Mouse (Mus musculus) hindbrain, embryonic 13.5 days (tissue): ENCODE data around the gene C9orf72. TPM values are rescaled to one million over a fixed set of nuclear protein-coding genes. Genes with fewer than 3 reads are reported as not detected.

Experiments
- ATAC-seq: fragments of 200-750 bp; cut with Nextera tagmentation; 2 replicates; pipeline ENCODE4 v1.8.0; 2017; ENCODE audit warnings: moderate TSS enrichment; ENCODE audit not compliant: low FRiP score
- H3K27ac ChIP-seq: fragments of 300-500 bp; sonication (generic); 2 replicates; pipeline ENCODE4 v1.5.1; 2015; ENCODE audit warnings: inconsistent platforms, mild to moderate bottlenecking, moderate library complexity
- H3K27me3 ChIP-seq: fragments of 300-500 bp; sonication (generic); 2 replicates; pipeline ENCODE4 v1.6.1; 2015; ENCODE audit warnings: mild to moderate bottlenecking, inconsistent platforms
- H3K36me3 ChIP-seq: fragments of 300-500 bp; sonication (generic); 2 replicates; pipeline ENCODE4 v1.6.1; 2015; ENCODE audit warnings: mild to moderate bottlenecking, inconsistent platforms
- H3K4me1 ChIP-seq: fragments of 300-500 bp; sonication (generic); replicated peaks from 2 replicates; pipeline ENCODE4 v1.6.1; 2015; ENCODE audit warnings: inconsistent platforms
- H3K4me2 ChIP-seq: fragments of 300-500 bp; sonication (generic); 2 replicates; pipeline ENCODE4 v1.6.1; 2015; ENCODE audit warnings: inconsistent platforms, mild to moderate bottlenecking, moderate library complexity
- H3K4me3 ChIP-seq: fragments of 300-500 bp; sonication (generic); 2 replicates; pipeline ENCODE4 v1.5.1; 2015; ENCODE audit warnings: mild to moderate bottlenecking, inconsistent platforms
- H3K9ac ChIP-seq: fragments of 300-500 bp; sonication (generic); 2 replicates; pipeline ENCODE4 v1.6.1; 2015; ENCODE audit warnings: mild to moderate bottlenecking, inconsistent platforms
- H3K9me3 ChIP-seq: fragments of 300-500 bp; sonication (generic); 2 replicates; pipeline ENCODE4 v1.6.1; 2016; ENCODE audit warnings: inconsistent platforms
- WGBS: fragments of 180-500 bp; shearing (Covaris S2); methylation state at CpG from one replicate; pipeline ENCODE4 v1.1.7; 2015; 5-methylcytosine and 5-hydroxymethylcytosine counted together
- polyA plus RNA-seq: library from polyadenylated mRNA; unstranded; fragments of >200 nt; fragmentation: Nextera tagmentation; extraction: Ambion mirVana; gene quantifications from 2 replicates; pipeline ENCODE4 v1.2.1, GENCODE M21; 2015

C9orf72 gene
- polyA plus RNA-seq, 1 experiment from 2014 or later = 41.1 TPM

DNA sequence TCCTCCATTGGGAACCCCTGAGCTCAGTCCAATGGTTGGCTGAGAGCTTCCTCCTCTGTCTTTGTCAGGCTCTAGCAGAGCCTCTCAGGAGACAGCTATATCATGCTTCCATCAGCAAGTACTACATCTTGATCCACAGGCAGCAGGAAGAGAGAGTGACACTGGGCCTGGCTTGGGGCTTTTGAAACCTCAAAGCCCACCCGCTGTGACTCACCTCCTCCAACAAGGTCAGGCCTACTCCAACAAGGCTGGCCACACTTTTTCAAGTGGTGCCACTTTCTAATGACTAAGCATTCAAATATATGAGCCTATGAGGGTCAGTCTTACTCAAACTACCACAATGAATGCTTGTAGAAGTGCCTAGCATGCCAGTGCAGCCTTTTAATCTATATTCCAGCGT, 53.5 kb downstream of the C9orf72 start:
- WGBS = 93% methylated on average over 2 of the region's 2 CpGs
- Histone ChIP-seq H3K4me2 (no peak overlapping the region), H3K4me1 (peaks cover 8% of the 10 kb centered on the region; the same call in 1 of the 2 replicates), H3K27me3 (no peaks in the 10 kb centered on the region), H3K27ac (no peak overlapping the region), H3K36me3 (no peaks in the 10 kb centered on the region), H3K4me3 (no peak overlapping the region), H3K9ac (no peak overlapping the region), H3K9me3 (no peaks in the 10 kb centered on the region)
- ATAC-seq = no peak

DNA sequence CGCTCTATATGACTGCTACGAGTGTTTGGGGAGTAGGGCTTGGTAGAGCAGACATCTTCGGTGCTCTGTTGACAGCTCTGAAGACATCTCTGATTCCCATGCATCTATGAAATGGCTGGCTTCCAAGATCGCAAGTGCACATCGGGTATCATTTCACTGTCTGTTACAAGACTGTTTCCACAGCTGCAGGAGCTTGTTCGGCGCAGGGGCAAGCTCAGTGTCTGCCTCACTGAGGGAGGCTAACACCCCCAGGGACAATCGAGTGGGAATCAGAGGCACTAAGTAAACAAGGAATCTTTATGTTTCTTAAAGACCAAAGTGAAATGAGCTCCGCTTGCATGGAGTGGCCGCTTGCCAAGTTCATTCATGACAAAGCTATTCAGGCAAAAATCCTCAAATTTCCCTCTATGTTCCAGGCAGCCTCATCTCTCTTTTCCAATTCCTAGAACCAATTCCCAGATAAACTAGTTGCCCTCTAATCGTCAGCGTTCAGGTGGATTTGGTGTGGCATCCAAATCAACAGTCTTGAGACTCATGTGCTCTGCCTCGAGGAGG, 56.3 kb downstream of the C9orf72 start:
- WGBS = 74% methylated on average over 13 of the region's 13 CpGs
- no peak for ATAC-seq
- Histone ChIP-seq H3K27ac (no peak overlapping the region), H3K9ac (no peak overlapping the region), H3K27me3 (no peaks in the 10 kb centered on the region), H3K4me1 (peaks cover 8% of the 10 kb centered on the region; the same call in 1 of the 2 replicates), H3K36me3 (no peaks in the 10 kb centered on the region), H3K4me3 (no peak overlapping the region), H3K9me3 (no peaks in the 10 kb centered on the region), H3K4me2 (no peak overlapping the region)

DNA sequence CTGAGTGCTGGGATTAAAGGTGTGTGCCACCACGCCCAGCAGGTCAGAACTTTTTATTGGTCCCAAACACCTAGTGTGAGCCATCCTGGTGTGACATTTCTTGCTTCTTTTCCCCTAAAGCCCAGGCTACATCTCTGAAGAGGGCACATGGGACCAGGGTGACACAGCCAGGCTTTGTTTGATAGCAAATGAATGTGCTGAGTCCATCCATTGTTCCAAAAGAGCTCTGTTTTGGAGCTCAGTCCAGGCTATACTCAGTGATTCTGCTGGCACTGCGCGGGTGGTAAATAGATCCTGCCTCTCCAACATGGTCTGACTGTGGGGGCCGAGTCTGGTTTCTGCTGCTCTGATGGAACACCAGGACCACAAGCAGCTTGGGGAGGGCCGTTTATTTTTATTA, 58.1 kb downstream of the C9orf72 start:
- Histone ChIP-seq H3K4me2 (no peak overlapping the region), H3K9me3 (no peaks in the 10 kb centered on the region), H3K36me3 (no peaks in the 10 kb centered on the region), H3K4me1 (peaks cover 8% of the 10 kb centered on the region; the same call in 1 of the 2 replicates), H3K9ac (no peak overlapping the region), H3K4me3 (no peak overlapping the region), H3K27ac (no peak overlapping the region), H3K27me3 (no peaks in the 10 kb centered on the region)
- ATAC-seq = no peak
- WGBS = 77% methylated on average over 5 of the region's 5 CpGs

DNA sequence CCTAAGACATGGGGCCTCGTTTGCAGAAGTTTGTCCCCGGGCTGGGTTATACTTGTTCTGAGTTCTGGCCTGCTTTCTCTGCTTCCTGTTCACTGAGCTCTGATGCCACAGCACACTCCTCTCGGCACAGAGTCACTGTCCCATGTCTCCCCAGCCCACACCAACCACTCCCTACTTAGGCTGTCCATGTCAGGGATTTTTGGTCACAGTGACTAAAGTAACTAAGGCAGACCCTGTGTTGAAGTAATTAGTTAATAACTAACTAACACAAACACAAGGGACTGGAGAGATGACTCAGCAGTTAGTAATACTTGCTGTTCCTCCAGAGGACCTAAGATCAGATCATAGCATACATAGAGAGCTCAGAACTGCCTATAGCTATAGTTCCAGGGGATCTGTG, 60.0 kb downstream of the C9orf72 start:
- no peaks in the 10 kb centered on the region for H3K9me3 ChIP-seq
- H3K4me2 ChIP-seq = no peak overlapping the region
- H3K27me3 ChIP-seq = no peaks in the 10 kb centered on the region
- H3K4me3 ChIP-seq = no peak overlapping the region
- WGBS = 77% methylated on average over 3 of the region's 3 CpGs
- H3K27ac ChIP-seq = no peak overlapping the region
- ATAC-seq = no peak
- peaks cover 8% of the 10 kb centered on the region; the same call in 1 of the 2 replicates for H3K4me1 ChIP-seq
- H3K9ac ChIP-seq = no peak overlapping the region
- no peaks in the 10 kb centered on the region for H3K36me3 ChIP-seq

DNA sequence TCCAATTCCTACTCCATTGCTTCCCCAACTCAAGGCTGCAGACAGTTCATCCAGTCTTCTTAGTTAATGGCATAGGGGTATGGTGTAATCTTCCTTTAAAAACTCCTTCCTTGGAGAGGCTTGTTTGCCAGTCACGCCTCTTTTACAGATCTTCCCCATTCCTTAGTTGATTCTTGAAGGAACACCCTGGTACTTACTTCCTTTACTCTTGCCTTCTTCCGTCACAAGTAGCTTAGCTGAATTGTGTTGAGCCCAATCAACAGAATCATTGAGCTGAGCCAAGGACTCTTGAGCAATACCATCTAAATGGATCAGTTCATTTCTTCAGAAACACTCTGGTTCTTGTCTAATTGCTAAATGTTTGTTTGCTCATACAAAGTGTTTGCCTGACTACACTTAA, 60.7 kb downstream of the C9orf72 start:
- no peak overlapping the region for H3K4me3 ChIP-seq
- WGBS = 94% methylated on average over 2 of the region's 2 CpGs
- H3K27ac ChIP-seq = no peak overlapping the region
- no peaks in the 10 kb centered on the region for H3K27me3 ChIP-seq
- no peak overlapping the region for H3K4me2 ChIP-seq
- no peak overlapping the region for H3K9ac ChIP-seq
- no peak for ATAC-seq
- H3K9me3 ChIP-seq = no peaks in the 10 kb centered on the region
- no peaks in the 10 kb centered on the region for H3K36me3 ChIP-seq
- H3K4me1 ChIP-seq = peaks cover 8% of the 10 kb centered on the region; the same call in 1 of the 2 replicates

DNA sequence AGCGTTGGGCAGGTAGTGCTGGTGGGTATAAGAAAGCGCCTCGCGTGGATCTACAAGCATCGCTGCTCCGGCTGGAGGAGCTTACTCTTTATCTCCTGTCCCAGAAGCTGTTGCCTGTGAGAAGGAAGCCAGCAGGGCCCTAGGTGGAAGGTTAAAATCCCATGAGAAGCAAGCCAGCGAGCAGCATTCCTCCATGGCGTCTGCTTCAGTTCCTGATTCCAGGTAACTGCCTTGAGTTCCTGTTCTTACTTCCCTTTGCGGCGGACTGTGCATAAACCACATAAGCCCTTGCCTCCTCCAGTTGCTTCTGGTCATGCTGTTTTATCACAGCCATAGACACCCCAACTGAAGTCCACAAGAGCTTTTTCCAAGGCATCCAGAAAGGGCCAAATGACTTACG, 68.2 kb downstream of the C9orf72 start:
- Histone ChIP-seq H3K4me3 (peak overlapping the region; percentile 55; the same call in 1 of the 2 replicates), H3K36me3 (no peaks in the 10 kb centered on the region), H3K9me3 (no peaks in the 10 kb centered on the region), H3K27me3 (peaks cover 25% of the 10 kb centered on the region; the same call in 1 of the 2 replicates), H3K27ac (no peak overlapping the region), H3K4me2 (no peak overlapping the region), H3K4me1 (peaks cover 20% of the 10 kb centered on the region), H3K9ac (no peak overlapping the region)
- WGBS = 63% methylated on average over 11 of the region's 11 CpGs
- ATAC-seq = no peak

DNA sequence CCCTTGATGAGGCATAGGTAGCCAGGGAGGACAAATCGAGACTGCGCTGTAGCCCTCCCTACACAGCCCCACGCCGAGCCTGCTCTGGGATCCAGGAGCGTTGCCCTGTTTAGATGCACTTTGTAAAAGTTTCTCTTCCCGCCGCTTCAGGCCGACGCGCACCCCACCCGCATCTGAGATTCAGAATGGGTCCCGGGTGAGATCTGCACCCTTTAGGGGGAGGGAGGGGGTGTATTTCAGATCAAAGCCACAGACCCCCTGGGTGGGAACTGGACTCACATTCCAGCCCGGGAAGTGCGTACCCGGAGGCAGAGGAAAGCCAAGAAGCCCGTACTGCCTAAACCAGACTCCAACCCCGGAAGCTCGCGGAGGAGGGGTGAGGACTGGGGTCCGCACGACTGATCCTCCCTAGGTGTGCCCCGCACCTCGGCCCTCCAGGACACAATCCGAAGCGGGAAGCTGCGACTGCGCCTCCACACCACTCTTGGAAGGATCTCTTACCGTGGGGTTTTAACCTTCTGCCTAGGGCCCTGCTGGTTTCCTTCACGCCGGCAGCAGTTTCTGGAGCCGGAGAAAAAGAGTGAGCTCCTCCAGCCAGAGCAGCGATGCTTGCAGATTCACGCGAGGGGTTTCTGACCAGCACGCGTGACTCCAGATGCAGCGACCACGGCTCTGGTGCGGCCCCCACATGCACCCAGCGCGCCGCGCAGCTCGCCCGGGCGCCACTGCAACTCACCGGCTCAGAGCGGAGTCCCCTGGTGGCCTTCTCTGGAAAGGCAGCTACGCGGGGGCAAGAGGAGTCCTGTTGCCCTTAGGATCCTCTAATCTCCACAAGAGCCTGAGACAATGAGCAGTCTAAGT, 69.0 kb downstream of the C9orf72 start, which contains the start of gene Mob3b:
Gene Mob3b (minus strand): TSS at position 734 of the 861 bp plus-strand sequence.
- Histone ChIP-seq H3K4me2 (peak within 1 kb of the TSS; percentile 96), H3K9ac (peak within 1 kb of the TSS; percentile 69), H3K36me3 (no peaks in the 10 kb centered on the region), H3K27me3 (peaks cover 25% of the 10 kb centered on the region; the same call in 1 of the 2 replicates), H3K9me3 (no peaks in the 10 kb centered on the region), H3K27ac (peak within 1 kb of the TSS; percentile 52; the same call in 1 of the 2 replicates), H3K4me1 (peaks cover 20% of the 10 kb centered on the region), H3K4me3 (peak within 1 kb of the TSS; percentile 55)
- ATAC-seq = peak; percentile 88
- WGBS = under 1% methylated on average over 50 of the region's 50 CpGs

DNA sequence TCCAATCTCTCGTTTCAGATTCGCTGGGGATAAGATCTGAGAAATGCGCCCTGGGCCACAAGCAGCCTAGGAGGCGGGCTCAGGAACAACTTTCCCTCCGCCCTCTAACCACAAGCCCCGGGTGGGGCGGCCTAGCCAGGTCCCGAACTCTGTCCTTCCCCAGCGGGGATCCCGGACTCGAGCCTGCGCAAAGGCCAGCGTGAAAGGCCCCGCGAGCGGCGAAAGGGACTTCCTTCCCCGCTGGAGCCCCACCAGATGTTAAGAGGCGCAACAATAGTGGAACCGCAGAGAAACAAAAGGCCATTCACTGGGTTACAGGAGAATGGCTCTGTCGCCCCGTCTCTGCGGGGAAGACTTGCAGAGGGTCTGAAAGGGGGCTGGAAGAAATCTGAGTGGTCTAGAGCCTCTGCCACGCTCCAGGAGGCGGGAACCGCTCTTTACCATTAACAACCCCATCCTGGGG, 69.8 kb downstream of the C9orf72 start:
- peak; percentile 67 for ATAC-seq
- Histone ChIP-seq H3K9me3 (no peaks in the 10 kb centered on the region), H3K36me3 (no peaks in the 10 kb centered on the region), H3K9ac (peak overlapping the region; percentile 69), H3K4me2 (peak overlapping the region; percentile 96), H3K4me3 (peak overlapping the region; percentile 55), H3K27ac (peak overlapping the region; percentile 52; the same call in 1 of the 2 replicates), H3K27me3 (peaks cover 25% of the 10 kb centered on the region; the same call in 1 of the 2 replicates), H3K4me1 (peaks cover 20% of the 10 kb centered on the region)
- WGBS = under 1% methylated on average over 26 of the region's 26 CpGs

DNA sequence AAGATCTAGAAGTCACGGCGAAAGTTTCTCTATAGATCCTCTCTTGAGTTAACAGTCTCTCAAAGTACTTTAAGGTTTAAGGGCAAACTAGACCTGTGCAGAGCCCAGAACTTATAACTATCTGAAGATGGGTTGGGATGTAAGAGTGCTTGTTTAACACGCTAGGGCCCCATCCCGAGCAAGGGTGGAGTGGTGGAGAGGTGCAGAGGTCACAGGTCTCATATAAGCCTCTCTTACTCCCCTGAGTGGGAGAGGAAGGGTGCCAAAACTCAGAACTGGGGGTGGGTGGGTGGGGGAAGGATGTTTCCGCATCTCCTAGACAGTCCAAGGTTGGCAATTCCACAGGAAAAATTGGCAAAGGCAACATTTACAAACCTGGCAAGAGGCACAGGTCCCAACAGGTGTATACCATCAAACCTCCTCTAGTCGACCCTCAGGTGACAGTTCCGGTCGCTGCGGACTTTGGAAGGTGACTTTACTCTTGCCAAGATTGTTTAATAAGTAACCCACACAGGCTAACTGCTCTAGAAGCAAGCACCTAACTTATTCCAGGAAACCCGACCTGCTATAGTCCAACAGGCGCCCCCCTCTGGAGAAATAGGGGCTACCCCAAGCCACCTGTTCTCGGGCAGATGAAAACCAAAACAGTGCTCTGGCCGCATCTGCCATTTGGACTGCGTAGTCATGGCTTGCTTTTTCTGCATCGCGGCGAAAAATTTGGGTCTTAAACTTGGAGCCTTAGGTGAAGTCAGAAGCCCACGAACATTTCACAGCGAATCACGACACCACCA, 70.6 kb downstream of the C9orf72 start:
- Histone ChIP-seq H3K9ac (peak overlapping the region; percentile 69), H3K27ac (no peak overlapping the region; the same call in 1 of the 2 replicates)

DNA sequence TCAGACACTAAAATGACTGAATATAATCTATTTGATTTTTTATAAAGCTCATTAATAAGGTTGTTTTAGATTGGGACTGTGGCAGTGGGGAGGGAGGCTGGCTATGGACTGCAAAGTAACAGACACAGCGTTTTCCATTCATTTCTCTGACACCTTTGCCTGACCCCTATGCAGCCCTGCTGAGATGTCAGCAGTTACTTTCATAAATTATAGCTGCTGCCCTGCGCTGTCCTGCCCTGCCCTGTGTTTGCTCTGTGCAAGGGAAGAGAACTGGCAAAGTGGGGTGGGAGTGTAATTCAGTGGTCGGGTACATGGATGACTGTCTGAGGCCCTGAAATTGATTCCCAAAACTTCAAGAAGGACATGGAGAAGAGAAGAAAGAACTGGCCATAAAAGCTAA, 71.9 kb downstream of the C9orf72 start:
- ATAC-seq = no peak
- peaks cover 25% of the 10 kb centered on the region; the same call in 1 of the 2 replicates for H3K27me3 ChIP-seq
- 14% methylated on average over 3 of the region's 3 CpGs for WGBS
- no peak overlapping the region for H3K4me3 ChIP-seq
- H3K9ac ChIP-seq = no peak overlapping the region
- peaks cover 20% of the 10 kb centered on the region for H3K4me1 ChIP-seq
- H3K9me3 ChIP-seq = no peaks in the 10 kb centered on the region
- no peak overlapping the region for H3K4me2 ChIP-seq
- H3K27ac ChIP-seq = no peak overlapping the region
- H3K36me3 ChIP-seq = no peaks in the 10 kb centered on the region

More for the DNA sequence above, 70.6 kb downstream of the C9orf72 start:
- H3K9me3 ChIP-seq = no peaks in the 10 kb centered on the region
- WGBS = 24% methylated on average over 20 of the region's 20 CpGs
- H3K4me1 ChIP-seq = peaks cover 20% of the 10 kb centered on the region
- no peak for ATAC-seq
- peak overlapping the region; percentile 96 for H3K4me2 ChIP-seq
- peak overlapping the region; percentile 55 for H3K4me3 ChIP-seq
- peaks cover 25% of the 10 kb centered on the region; the same call in 1 of the 2 replicates for H3K27me3 ChIP-seq
- H3K36me3 ChIP-seq = no peaks in the 10 kb centered on the region

DNA sequence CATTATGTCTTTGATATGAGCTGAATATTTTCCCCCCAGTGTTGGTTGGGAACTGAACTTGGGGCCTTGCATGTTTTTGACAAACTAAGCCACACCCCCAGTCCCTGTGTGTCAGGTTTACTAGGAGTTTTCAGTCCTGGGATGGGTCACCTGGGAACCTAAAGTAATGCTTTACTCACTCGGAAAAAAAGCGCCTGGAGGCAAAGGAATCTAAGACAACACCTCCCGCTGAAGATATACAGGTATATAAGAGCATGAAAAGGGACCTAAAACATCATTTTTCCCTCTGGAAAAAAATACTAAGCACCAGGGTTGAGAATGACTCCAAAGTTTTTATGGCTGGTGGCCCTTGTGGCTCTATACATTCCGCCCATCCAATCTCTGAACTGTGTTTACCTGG, 74.2 kb downstream of the C9orf72 start, which contains the start of gene Ifnk:
Gene Ifnk (plus strand): TSS at position 301 of the 400 bp plus-strand sequence.
- H3K27me3 ChIP-seq = peaks cover 19% of the 10 kb centered on the region; the same call in 1 of the 2 replicates
- peaks cover 14% of the 10 kb centered on the region for H3K4me1 ChIP-seq
- H3K4me2 ChIP-seq = no peak within 1 kb of the TSS
- 84% methylated on average over 4 of the region's 4 CpGs for WGBS
- H3K27ac ChIP-seq = no peak within 1 kb of the TSS
- no peaks in the 10 kb centered on the region for H3K36me3 ChIP-seq
- H3K9me3 ChIP-seq = no peaks in the 10 kb centered on the region
- H3K9ac ChIP-seq = no peak within 1 kb of the TSS
- no peak for ATAC-seq
- H3K4me3 ChIP-seq = no peak within 1 kb of the TSS
